Mouse (Mus musculus): ENCODE measurements around the gene Kcnn1. TPM values are rescaled to one million over a fixed set of nuclear protein-coding genes. Genes with fewer than 3 reads are reported as not detected.

Kcnn1 gene
- 0.73 and 0.85 TPM in 2 replicates for polyA plus RNA-seq (2015; fragmentation: Nextera tagmentation; extraction: Ambion mirVana)

GRCm38 (mm10) chr8:70862824-70863641, at the start of gene Kcnn1:
Gene Kcnn1 (minus strand): TSS chr8:70863258.

GRCm38 (mm10) chr8:70905831-70906736, 43.0 kb upstream of the Kcnn1 start, which contains the start of gene Map1s:
Gene Map1s (plus strand): TSS chr8:70905932.

GRCm38 (mm10) chr8:70897021-70897680, 34.1 kb upstream of the Kcnn1 start, which contains the start of gene Rpl18a:
Gene Rpl18a (minus strand): TSS chr8:70897412.

GRCm38 (mm10) chr8:70892022-70892895, 29.2 kb upstream of the Kcnn1 start, which contains the start of gene Slc5a5:
Gene Slc5a5 (minus strand): TSS chr8:70892757.

GRCm38 (mm10) chr8:70873364-70873985, 10.4 kb upstream of the Kcnn1 start, which contains the start of gene Ccdc124:
Gene Ccdc124 (minus strand): TSS chr8:70873935.

GRCm38 (mm10) chr8:70839408-70840351, 23.4 kb downstream of the Kcnn1 start, which contains the start of gene Arrdc2:
Gene Arrdc2 (minus strand): TSS chr8:70839720.

GRCm38 (mm10) chr8:70808239-70808638, 54.8 kb downstream of the Kcnn1 start, which contains the start of gene Il12rb1:
Gene Il12rb1 (plus strand): TSS chr8:70808449.

GRCm38 (mm10) chr8:70804481-70805206, 58.4 kb downstream of the Kcnn1 start, which contains the start of gene Mast3:
Gene Mast3 (minus strand): TSS chr8:70805054.

Small RNAs within 50 kb of the gene (microRNA-seq; reads per million reads assigned to microRNA genes)
- gene Mir7067 (0.21 to 1.1 reads per million in 2 experiments), gene Mir7240 (0 to 0.21 reads per million in 2 experiments)

Other genes starting within 250 kb of the Kcnn1 start
- gene Lrrc25, start 247.1 kb downstream of the Kcnn1 start, polyA plus RNA-seq (2015; fragmentation: Nextera tagmentation; extraction: Ambion mirVana): 2.7 and 3.7 TPM in 2 replicates
- gene Gdf15, start 230.8 kb downstream of the Kcnn1 start, polyA plus RNA-seq (2015; fragmentation: Nextera tagmentation; extraction: Ambion mirVana): 0.28 and 0.41 TPM in 2 replicates
- 44.6 and 48.6 TPM in 2 replicates for gene Pgpep1, start 202.9 kb downstream of the Kcnn1 start, polyA plus RNA-seq (2015; fragmentation: Nextera tagmentation; extraction: Ambion mirVana)
- gene Lsm4, start 190.0 kb downstream of the Kcnn1 start, polyA plus RNA-seq (2015; fragmentation: Nextera tagmentation; extraction: Ambion mirVana): 120 and 144 TPM in 2 replicates
- gene Jund, start 164.3 kb downstream of the Kcnn1 start, polyA plus RNA-seq (2015; fragmentation: Nextera tagmentation; extraction: Ambion mirVana): 81.2 and 130 TPM in 2 replicates
- gene Iqcn, start 159.8 kb downstream of the Kcnn1 start, polyA plus RNA-seq (2015; fragmentation: Nextera tagmentation; extraction: Ambion mirVana): not detected in 2 replicates
- gene Gm3336, start 144.7 kb downstream of the Kcnn1 start, polyA plus RNA-seq (2015; fragmentation: Nextera tagmentation; extraction: Ambion mirVana): not detected in 2 replicates
- gene Pde4c, start 139.5 kb downstream of the Kcnn1 start, polyA plus RNA-seq (2015; fragmentation: Nextera tagmentation; extraction: Ambion mirVana): 0.60 and 0.78 TPM in 2 replicates
- 48.6 and 48.8 TPM in 2 replicates for gene Rab3a, start 108.6 kb downstream of the Kcnn1 start, polyA plus RNA-seq (2015; fragmentation: Nextera tagmentation; extraction: Ambion mirVana)
- 33.9 and 40.1 TPM in 2 replicates for gene Mpv17l2, start 102.3 kb downstream of the Kcnn1 start, polyA plus RNA-seq (2015; fragmentation: Nextera tagmentation; extraction: Ambion mirVana)
- gene Pik3r2, start 86.5 kb downstream of the Kcnn1 start, polyA plus RNA-seq (2015; fragmentation: Nextera tagmentation; extraction: Ambion mirVana): 41.8 and 42.9 TPM in 2 replicates
- gene Mast3, start 58.2 kb downstream of the Kcnn1 start, polyA plus RNA-seq (2015; fragmentation: Nextera tagmentation; extraction: Ambion mirVana): 4.4 and 4.8 TPM in 2 replicates
- 0.13 TPM in 1 of 2 replicates, not detected in the other for gene Il12rb1, start 54.8 kb downstream of the Kcnn1 start, polyA plus RNA-seq (2015; fragmentation: Nextera tagmentation; extraction: Ambion mirVana)
- gene Arrdc2, start 23.5 kb downstream of the Kcnn1 start, polyA plus RNA-seq (2015; fragmentation: Nextera tagmentation; extraction: Ambion mirVana): 3.2 and 5.5 TPM in 2 replicates
- gene Ccdc124, start 10.7 kb upstream of the Kcnn1 start, polyA plus RNA-seq (2015; fragmentation: Nextera tagmentation; extraction: Ambion mirVana): 55.2 and 65.8 TPM in 2 replicates
- gene Slc5a5, start 29.5 kb upstream of the Kcnn1 start, polyA plus RNA-seq (2015; fragmentation: Nextera tagmentation; extraction: Ambion mirVana): 0.09 and 0.10 TPM in 2 replicates
- gene Rpl18a, start 34.2 kb upstream of the Kcnn1 start, polyA plus RNA-seq (2015; fragmentation: Nextera tagmentation; extraction: Ambion mirVana): 3,039 and 3,890 TPM in 2 replicates
- gene Map1s, start 42.7 kb upstream of the Kcnn1 start, polyA plus RNA-seq (2015; fragmentation: Nextera tagmentation; extraction: Ambion mirVana): 25.8 and 28.7 TPM in 2 replicates

Measured in skeletal muscle tissue, postnatal 0 days (tissue).